Mouse (Mus musculus) testis, adult 2 months (tissue): ENCODE data around the gene Gm43720. TPM values are rescaled to one million over a fixed set of nuclear protein-coding genes. Genes with fewer than 3 reads are reported as not detected.

Experiments
- polyA plus RNA-seq: library from polyadenylated mRNA; depleted of rRNA; stranded (reverse); fragments of >200 nt; gene quantifications from 2 replicates; pipeline ENCODE4 v1.2.3, GENCODE M21; 2012; rRNA removed

Gene Gm43720
- polyA plus RNA-seq, 1 experiment: not detected

Other genes with a start within 250 kb of the Gm43720 start
- 9.7 and 10.4 TPM in 2 replicates for gene Smok3c, start 226.8 kb downstream of the Gm43720 start, polyA plus RNA-seq
- gene Zkscan1, start 194.9 kb downstream of the Gm43720 start, polyA plus RNA-seq: 3.4 and 4.0 TPM in 2 replicates
- gene Zscan21, start 163.1 kb downstream of the Gm43720 start, polyA plus RNA-seq: 51.4 and 58.2 TPM in 2 replicates
- gene Zfp113, start 124.2 kb downstream of the Gm43720 start, polyA plus RNA-seq: 1.8 and 2.2 TPM in 2 replicates
- 148 and 160 TPM in 2 replicates for gene Cops6, start 118.9 kb downstream of the Gm43720 start, polyA plus RNA-seq
- gene Ap4m1, start 108.0 kb downstream of the Gm43720 start, polyA plus RNA-seq: 65.6 and 70.3 TPM in 2 replicates
- 93.6 and 96.0 TPM in 2 replicates for gene Mcm7, start 107.5 kb downstream of the Gm43720 start, polyA plus RNA-seq
- gene Taf6, start 92.5 kb downstream of the Gm43720 start, polyA plus RNA-seq: 141 and 154 TPM in 2 replicates
- 1.6 and 1.7 TPM in 2 replicates for gene Cnpy4, start 92.5 kb downstream of the Gm43720 start, polyA plus RNA-seq
- gene Mblac1, start 85.6 kb downstream of the Gm43720 start, polyA plus RNA-seq: 5.4 and 6.2 TPM in 2 replicates
- gene Nxpe5, start 54.1 kb downstream of the Gm43720 start, polyA plus RNA-seq: 0.14 and 0.19 TPM in 2 replicates
- gene Lamtor4, start 24.5 kb downstream of the Gm43720 start, polyA plus RNA-seq: 23.2 and 28.3 TPM in 2 replicates
- gene BC037034, start 15.9 kb downstream of the Gm43720 start, polyA plus RNA-seq: 60.7 and 63.1 TPM in 2 replicates
- gene Gal3st4, start 7.1 kb downstream of the Gm43720 start, polyA plus RNA-seq: 0.10 TPM in 2 replicates
- gene Gpc2, start within 50 bp of the Gm43720 start, polyA plus RNA-seq: 18.6 and 22.7 TPM in 2 replicates
- 201 and 224 TPM in 2 replicates for gene Stag3, start 282 bp upstream of the Gm43720 start, polyA plus RNA-seq
- gene Pvrig, start 62.0 kb upstream of the Gm43720 start, polyA plus RNA-seq: 1.4 and 1.5 TPM in 2 replicates
- gene Zfp157, start 161.5 kb upstream of the Gm43720 start, polyA plus RNA-seq: 2.5 and 2.9 TPM in 2 replicates